Mouse (Mus musculus): ENCODE results near the gene 4931428L18Rik. TPM values are rescaled to one million over a fixed set of nuclear protein-coding genes. Genes with fewer than 3 reads are reported as not detected.

Gene 4931428L18Rik
- total and polyA plus RNA-seq, 2 experiments from 2014 or later: not detected

DNA sequence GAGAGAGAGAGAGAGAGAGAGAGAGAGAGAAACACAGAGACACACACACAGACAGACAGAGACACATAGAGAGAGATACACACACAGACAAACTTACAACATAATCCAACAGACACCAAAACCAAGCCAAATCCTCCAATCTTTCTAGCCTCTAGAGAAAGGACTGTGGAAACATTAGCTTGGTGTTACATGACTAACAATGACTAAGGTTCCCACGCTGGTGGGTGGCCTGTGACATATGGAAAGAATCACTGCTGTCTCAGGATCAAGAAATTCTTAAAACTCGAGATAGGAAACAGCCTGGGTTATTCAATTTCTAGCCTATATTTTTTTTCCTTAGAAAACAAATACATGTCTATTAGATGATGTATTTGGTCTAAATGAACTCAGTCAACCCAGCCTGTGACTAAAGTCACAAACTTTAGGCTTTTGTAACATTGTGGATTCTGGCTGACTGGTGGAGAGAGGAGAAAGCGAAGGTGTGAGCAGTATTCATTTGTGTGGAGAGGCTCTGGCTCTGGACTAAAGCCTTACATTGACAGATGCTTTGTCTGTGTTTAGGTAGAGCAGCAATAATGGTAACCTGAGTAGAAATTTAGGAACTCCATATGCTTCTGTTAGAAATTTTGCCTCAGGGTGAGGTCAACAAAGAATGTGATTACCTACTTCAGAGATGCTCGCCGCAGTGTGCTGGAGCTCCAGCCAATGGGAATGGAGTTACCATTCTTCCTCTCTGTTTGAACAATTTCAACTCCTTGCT, 126.6 kb downstream of the 4931428L18Rik start:
- ATAC-seq (no peak), DNase-seq (ENCODE audit: low spot score) (no peak)
- Histone ChIP-seq H3K4me3 (ENCODE audit: low read length) (no peak overlapping the region), H3K27ac (no peak overlapping the region), H3K9ac (replicated peaks; ENCODE audit: low read length) (no peak overlapping the region), H3K27me3 (ENCODE audit: insufficient read depth, low read length) (no peaks in the 10 kb centered on the region), H3K4me2 (ENCODE audit: low read depth, low read length) (no peak overlapping the region), H3K36me3 (ENCODE audit: insufficient read depth, low read length) (no peaks in the 10 kb centered on the region), H3K9me3 (ENCODE audit: low read length) (no peaks in the 10 kb centered on the region), H3K4me1 (ENCODE audit: insufficient read depth, low read length) (no peaks in the 10 kb centered on the region)
- no peak for TF ChIP-seq CTCF (IDR thresholded peaks at IDR 0.05; ENCODE audit: low read depth)
- whole genome bisulfite sequencing: 75% methylated on average over 5 of the region's 5 CpGs

DNA sequence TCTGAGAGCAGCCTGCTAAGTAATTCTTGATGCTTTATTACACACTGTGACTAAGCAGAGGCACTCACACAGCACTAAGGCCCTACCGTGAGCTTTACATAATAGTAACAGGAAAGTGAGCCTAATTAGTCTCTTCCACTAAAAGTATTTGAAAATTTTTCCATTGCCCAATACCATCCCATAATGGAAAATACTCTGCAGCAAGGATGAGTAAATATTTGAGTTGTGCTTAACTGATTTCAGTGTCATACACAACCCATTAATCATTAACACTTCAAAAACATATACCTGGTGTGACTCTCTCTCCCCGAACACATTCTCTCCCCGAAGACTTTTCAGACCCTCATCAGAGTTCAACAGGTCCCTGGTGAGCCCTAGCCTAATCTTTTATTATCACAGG, 127.7 kb downstream of the 4931428L18Rik start:
- TF ChIP-seq CTCF (IDR thresholded peaks at IDR 0.05; ENCODE audit: low read depth): no peak
- Histone ChIP-seq H3K27me3 (ENCODE audit: insufficient read depth, low read length) (no peaks in the 10 kb centered on the region), H3K4me3 (ENCODE audit: low read length) (no peak overlapping the region), H3K4me1 (ENCODE audit: insufficient read depth, low read length) (no peaks in the 10 kb centered on the region), H3K9ac (replicated peaks; ENCODE audit: low read length) (no peak overlapping the region), H3K9me3 (ENCODE audit: low read length) (no peaks in the 10 kb centered on the region), H3K27ac (no peak overlapping the region), H3K4me2 (ENCODE audit: low read depth, low read length) (no peak overlapping the region), H3K36me3 (ENCODE audit: insufficient read depth, low read length) (no peaks in the 10 kb centered on the region)
- 86% methylated on average over 3 of the region's 3 CpGs for WGBS
- DNase-seq (ENCODE audit: low spot score) (no peak), ATAC-seq (no peak)

DNA sequence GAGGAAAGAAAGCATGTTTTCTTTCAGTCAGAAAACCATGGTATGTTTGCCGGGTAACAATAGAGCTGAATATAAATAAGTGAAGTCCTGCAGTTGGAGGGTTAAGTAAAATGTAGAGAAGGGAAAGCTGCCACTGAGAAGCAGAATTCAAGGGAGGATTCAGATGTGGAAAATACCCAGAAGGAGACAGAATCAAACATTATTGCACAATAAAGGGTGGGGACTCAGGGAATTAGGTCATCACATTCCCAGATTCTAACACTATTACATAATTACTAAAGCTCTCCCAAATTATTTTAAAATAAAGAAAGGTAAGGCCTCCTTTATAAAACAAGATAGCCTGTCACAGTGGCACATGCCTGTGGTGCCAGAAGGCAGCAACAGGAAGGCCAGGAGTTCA, 128.5 kb downstream of the 4931428L18Rik start:
- TF ChIP-seq CTCF (IDR thresholded peaks at IDR 0.05; ENCODE audit: low read depth): no peak
- Histone ChIP-seq H3K4me1 (ENCODE audit: insufficient read depth, low read length) (no peaks in the 10 kb centered on the region), H3K27me3 (ENCODE audit: insufficient read depth, low read length) (no peaks in the 10 kb centered on the region), H3K4me3 (ENCODE audit: low read length) (no peak overlapping the region), H3K27ac (no peak overlapping the region), H3K4me2 (ENCODE audit: low read depth, low read length) (no peak overlapping the region), H3K36me3 (ENCODE audit: insufficient read depth, low read length) (no peaks in the 10 kb centered on the region), H3K9ac (replicated peaks; ENCODE audit: low read length) (no peak overlapping the region), H3K9me3 (ENCODE audit: low read length) (no peaks in the 10 kb centered on the region)
- ATAC-seq (no peak), DNase-seq (ENCODE audit: low spot score) (no peak)
- 70% methylated on average over 1 of the region's 1 CpGs for WGBS

DNA sequence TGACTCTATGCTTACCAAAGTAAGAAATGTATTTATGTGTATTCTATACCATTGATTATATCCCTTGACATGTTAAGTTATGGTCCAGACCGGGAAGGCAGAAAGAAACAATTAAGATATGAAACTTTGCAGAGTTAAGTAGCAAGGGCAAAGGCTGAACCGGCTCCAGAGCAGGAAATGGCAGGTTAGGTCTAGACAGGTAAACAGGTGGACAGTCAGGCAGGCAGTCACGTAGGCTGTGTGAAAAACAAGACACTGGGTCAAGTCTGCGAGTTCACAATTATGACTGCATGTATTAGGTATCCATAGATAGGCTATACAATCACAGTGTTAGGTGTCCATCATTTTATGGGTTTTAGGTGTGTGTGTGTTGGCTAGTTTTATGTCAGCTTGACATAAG, 133.8 kb downstream of the 4931428L18Rik start:
- no peaks in the 10 kb centered on the region for H3K27me3 ChIP-seq (ENCODE audit: insufficient read depth, low read length)
- no peaks in the 10 kb centered on the region for H3K9me3 ChIP-seq (ENCODE audit: low read length)
- DNase-seq (ENCODE audit: low spot score): no peak
- no peak overlapping the region for H3K9ac ChIP-seq (replicated peaks; ENCODE audit: low read length)
- H3K4me1 ChIP-seq (ENCODE audit: insufficient read depth, low read length): no peaks in the 10 kb centered on the region
- ATAC-seq: no peak
- no peak overlapping the region for H3K4me2 ChIP-seq (ENCODE audit: low read depth, low read length)
- TF ChIP-seq CTCF (IDR thresholded peaks at IDR 0.05; ENCODE audit: low read depth): no peak
- no peak overlapping the region for H3K27ac ChIP-seq
- no peaks in the 10 kb centered on the region for H3K36me3 ChIP-seq (ENCODE audit: insufficient read depth, low read length)
- WGBS: 91% methylated on average over 4 of the region's 4 CpGs
- no peak overlapping the region for H3K4me3 ChIP-seq (ENCODE audit: low read length)

DNA sequence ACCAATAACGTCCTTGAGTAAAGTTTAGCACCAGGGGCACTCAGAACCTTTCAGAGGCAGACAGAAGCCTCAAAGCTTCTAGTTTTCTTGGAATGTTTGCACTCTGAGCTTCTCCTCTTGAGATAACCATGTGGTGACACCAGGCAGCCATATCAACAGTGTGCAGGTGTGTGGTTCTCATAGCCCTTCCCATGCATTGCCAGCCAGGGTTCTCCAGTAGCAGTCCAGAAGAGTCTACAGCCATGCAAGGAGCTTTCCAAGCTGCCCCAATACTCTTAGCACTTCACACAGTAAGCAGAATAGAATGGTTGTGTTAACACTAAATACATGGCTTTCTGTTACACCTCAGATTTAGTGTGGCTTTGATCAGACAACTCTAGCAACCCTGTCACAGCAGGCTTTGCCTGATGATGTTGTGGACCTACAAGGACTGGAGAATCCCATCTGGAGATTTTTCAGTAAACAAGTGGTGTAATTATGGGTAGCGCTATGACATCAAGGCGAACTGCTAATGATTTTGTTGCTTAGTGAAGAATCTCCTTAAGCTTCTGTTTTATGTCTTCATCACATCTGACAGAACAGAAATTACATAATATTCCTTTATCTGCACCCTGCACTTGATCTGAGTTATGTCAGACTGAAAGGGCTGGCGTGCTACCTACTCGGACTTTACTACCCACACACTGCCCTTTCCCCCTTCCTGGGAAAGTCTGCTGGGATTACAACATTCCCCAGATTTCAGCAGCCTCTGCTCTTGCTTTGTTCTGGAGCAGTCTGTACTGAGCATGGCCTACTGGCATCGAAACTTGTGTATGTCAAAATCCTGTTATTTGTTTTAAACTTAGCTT, 149.7 kb downstream of the 4931428L18Rik start:
- H3K9me3 ChIP-seq (ENCODE audit: low read length): no peaks in the 10 kb centered on the region
- H3K36me3 ChIP-seq (ENCODE audit: insufficient read depth, low read length): no peaks in the 10 kb centered on the region
- no peak overlapping the region for H3K9ac ChIP-seq (replicated peaks; ENCODE audit: low read length)
- no peak for TF ChIP-seq CTCF (IDR thresholded peaks at IDR 0.05; ENCODE audit: low read depth)
- ATAC-seq: no peak
- no peak overlapping the region for H3K4me2 ChIP-seq (ENCODE audit: low read depth, low read length)
- H3K27me3 ChIP-seq (ENCODE audit: insufficient read depth, low read length): no peaks in the 10 kb centered on the region
- no peaks in the 10 kb centered on the region for H3K4me1 ChIP-seq (ENCODE audit: insufficient read depth, low read length)
- DNase-seq (ENCODE audit: low spot score): no peak
- H3K27ac ChIP-seq: no peak overlapping the region
- 83% methylated on average over 6 of the region's 6 CpGs for WGBS
- no peak overlapping the region for H3K4me3 ChIP-seq (ENCODE audit: low read length)

DNA sequence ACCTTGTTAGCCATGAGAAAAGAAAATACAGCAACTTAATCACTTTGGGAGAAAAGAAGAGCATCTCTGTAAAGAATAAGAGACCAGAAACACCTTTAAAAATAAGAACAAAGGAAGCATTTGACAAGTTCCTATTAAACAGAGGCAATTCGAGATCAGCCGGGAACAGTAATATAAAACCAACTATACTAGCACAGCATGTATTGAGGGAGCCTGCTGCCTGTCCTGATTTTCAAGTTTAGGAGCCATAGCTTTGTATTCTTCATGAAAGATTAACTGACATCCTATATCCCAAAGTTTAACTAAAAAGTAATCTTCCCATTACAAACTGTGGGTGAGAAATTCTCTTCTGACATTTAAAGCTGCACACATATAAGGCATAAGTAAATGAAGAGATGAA, 151.3 kb downstream of the 4931428L18Rik start:
- no peak overlapping the region for H3K27ac ChIP-seq
- H3K27me3 ChIP-seq (ENCODE audit: insufficient read depth, low read length): no peaks in the 10 kb centered on the region
- TF ChIP-seq CTCF (IDR thresholded peaks at IDR 0.05; ENCODE audit: low read depth): no peak
- no peak overlapping the region for H3K9ac ChIP-seq (replicated peaks; ENCODE audit: low read length)
- no peak for ATAC-seq
- no peaks in the 10 kb centered on the region for H3K9me3 ChIP-seq (ENCODE audit: low read length)
- 73% methylated on average over 2 of the region's 2 CpGs for WGBS
- H3K4me2 ChIP-seq (ENCODE audit: low read depth, low read length): no peak overlapping the region
- no peaks in the 10 kb centered on the region for H3K4me1 ChIP-seq (ENCODE audit: insufficient read depth, low read length)
- no peaks in the 10 kb centered on the region for H3K36me3 ChIP-seq (ENCODE audit: insufficient read depth, low read length)
- no peak overlapping the region for H3K4me3 ChIP-seq (ENCODE audit: low read length)
- DNase-seq (ENCODE audit: low spot score): no peak

Measured in hindbrain, postnatal 0 days (tissue).